Mouse (Mus musculus): Measurements from ENCODE around the gene Tcstv3. TPM values are rescaled to one million over a fixed set of nuclear protein-coding genes. Genes with fewer than 3 reads are reported as not detected.
"Not testable (repeated sequence)": the region's sequence is repeated elsewhere in the genome, so short reads cannot be mapped to it uniquely, and the experiment has no call there.

Gene Tcstv3
- total RNA-seq (2014; rRNA removed): not detected in 2 replicates
- not detected in 2 replicates for polyA plus RNA-seq (2015; fragmentation: Nextera tagmentation; extraction: Ambion mirVana)

DNA sequence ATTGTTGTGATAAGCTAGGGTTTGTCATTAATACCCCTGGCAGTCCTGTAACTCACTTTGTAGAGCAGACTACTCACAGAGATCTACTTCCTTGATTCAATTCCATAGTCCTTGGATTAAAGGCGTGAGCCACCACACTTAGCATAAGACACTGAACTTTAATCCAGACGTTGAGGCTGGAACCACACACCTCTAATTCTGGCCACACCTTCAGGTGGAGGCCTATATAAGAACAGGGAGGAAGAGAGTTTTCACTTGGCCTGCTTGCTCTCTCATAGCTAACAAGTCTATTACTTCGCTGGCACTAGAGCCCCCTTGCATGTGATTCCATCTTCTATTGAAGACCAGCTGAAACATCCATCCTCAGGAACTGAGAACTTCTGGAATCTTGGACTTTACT lies at the start of gene Tcstv3:
TSS of gene Tcstv3 (plus strand) at position 301 of the 400 bp plus-strand sequence.
- not testable (repeated sequence) for H3K4me3 ChIP-seq (ENCODE audit: low read depth, low read length); H3K9me3 ChIP-seq (ENCODE audit: low read length); H3K4me2 ChIP-seq (ENCODE audit: low read depth, low read length, poor library complexity, severe bottlenecking); H3K27ac ChIP-seq (ENCODE audit: low read depth, low read length); H3K4me1 ChIP-seq (ENCODE audit: insufficient read depth, low read length); DNase-seq (ENCODE audit: low spot score); H3K36me3 ChIP-seq (ENCODE audit: insufficient read depth, low read length); H3K27me3 ChIP-seq (ENCODE audit: insufficient read depth, low read length); H3K9ac ChIP-seq (replicated peaks; ENCODE audit: low read length, poor library complexity, severe bottlenecking); ATAC-seq (ENCODE audit: low FRiP score)
- 72% methylated on average over 3 of the region's 3 CpGs for WGBS

DNA sequence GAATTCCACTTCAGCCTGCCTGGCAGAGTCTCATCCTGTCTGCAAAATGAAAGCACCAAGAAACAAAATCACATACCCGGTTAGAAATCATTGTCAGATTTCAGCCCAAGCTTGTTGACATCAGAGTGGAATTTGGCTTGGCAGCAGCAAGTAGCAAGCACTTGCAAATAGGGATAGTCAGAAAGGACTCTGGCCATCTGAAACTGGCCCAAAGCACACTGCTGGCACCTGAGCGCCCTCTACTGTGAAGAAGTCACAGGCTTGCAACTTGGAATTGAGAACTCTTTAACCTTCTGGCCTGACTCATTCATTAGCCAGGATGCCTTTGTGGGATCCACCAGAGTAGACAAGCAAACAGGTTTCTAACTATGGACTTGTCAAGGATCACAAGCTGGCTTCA lies 38.8 kb upstream of the Tcstv3 start:
- H3K27ac ChIP-seq (ENCODE audit: low read depth, low read length); H3K9ac ChIP-seq (replicated peaks; ENCODE audit: low read length, poor library complexity, severe bottlenecking); H3K4me3 ChIP-seq (ENCODE audit: low read depth, low read length); H3K27me3 ChIP-seq (ENCODE audit: insufficient read depth, low read length); H3K9me3 ChIP-seq (ENCODE audit: low read length); H3K4me1 ChIP-seq (ENCODE audit: insufficient read depth, low read length); H3K36me3 ChIP-seq (ENCODE audit: insufficient read depth, low read length); H3K4me2 ChIP-seq (ENCODE audit: low read depth, low read length, poor library complexity, severe bottlenecking); DNase-seq (ENCODE audit: low spot score); ATAC-seq (ENCODE audit: low FRiP score): not testable (repeated sequence)
- 32% methylated on average over 2 of the region's 2 CpGs for WGBS

DNA sequence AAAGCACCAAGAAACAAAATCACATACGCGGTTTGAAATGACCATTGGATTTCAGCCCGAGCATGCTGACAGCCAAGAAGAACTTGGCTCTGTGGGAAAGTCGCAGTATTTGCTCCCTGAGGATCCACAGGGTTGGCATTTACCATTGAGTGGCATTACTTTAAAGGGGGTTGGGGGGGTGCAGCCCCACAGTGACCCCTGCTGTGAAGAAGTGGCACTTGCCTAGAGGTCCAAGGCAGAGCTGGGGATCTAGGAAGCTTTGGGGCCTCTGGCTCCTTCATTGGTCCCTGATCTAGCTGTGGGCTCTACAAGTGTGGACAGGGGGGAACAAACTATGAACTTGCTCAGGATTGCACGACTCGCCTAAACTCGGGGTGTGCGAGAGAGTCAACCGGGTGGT lies 37.9 kb upstream of the Tcstv3 start:
- Histone ChIP-seq H3K4me1 (ENCODE audit: insufficient read depth, low read length) (no peaks in the 10 kb centered on the region), H3K27ac (ENCODE audit: low read depth, low read length) (no peak overlapping the region), H3K9ac (replicated peaks; ENCODE audit: low read length, poor library complexity, severe bottlenecking) (no peak overlapping the region), H3K27me3 (ENCODE audit: insufficient read depth, low read length) (no peaks in the 10 kb centered on the region), H3K4me3 (ENCODE audit: low read depth, low read length) (no peak overlapping the region), H3K4me2 (ENCODE audit: low read depth, low read length, poor library complexity, severe bottlenecking) (no peak overlapping the region), H3K9me3 (ENCODE audit: low read length) (no peaks in the 10 kb centered on the region), H3K36me3 (ENCODE audit: insufficient read depth, low read length) (no peaks in the 10 kb centered on the region)
- DNase-seq (ENCODE audit: low spot score): no peak
- 94% methylated on average over 9 of the region's 9 CpGs for WGBS
- no peak for TF ChIP-seq CTCF (IDR thresholded peaks at IDR 0.05)
- no peak for ATAC-seq (ENCODE audit: low FRiP score)

DNA sequence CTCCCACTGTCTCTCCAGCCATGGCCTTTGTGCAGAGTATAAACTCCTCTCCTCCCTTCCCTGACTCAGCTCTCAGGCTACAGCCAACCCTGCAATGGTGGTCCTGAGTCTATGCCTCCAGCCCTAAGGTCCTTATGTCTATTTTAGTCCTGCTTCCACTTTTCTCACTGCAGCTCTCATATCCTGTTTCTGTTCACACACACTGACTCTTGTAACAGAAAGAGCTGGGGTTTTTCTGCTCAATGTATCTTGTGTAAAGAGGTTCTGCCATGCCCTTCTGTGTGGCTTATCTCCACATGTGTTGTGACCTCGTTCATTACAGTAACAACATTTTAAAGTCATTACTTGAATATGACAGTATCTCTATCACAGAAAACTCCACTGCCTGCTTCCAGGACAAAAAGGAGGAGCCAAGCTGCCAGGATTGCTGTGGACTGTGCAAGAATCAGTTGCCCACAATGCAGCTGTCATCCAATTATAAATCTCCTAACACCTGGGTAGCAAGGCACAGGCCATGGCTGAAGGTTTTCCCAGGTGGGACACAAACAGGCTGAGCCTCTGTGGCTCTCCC lies 17.3 kb upstream of the Tcstv3 start:
- 54% methylated on average over 1 of the region's 1 CpGs for WGBS
- TF ChIP-seq CTCF (IDR thresholded peaks at IDR 0.05): no peak
- no peak for ATAC-seq (ENCODE audit: low FRiP score)
- Histone ChIP-seq H3K4me1 (ENCODE audit: insufficient read depth, low read length) (no peaks in the 10 kb centered on the region), H3K36me3 (ENCODE audit: insufficient read depth, low read length) (no peaks in the 10 kb centered on the region), H3K27me3 (ENCODE audit: insufficient read depth, low read length) (no peaks in the 10 kb centered on the region), H3K9ac (replicated peaks; ENCODE audit: low read length, poor library complexity, severe bottlenecking) (no peak overlapping the region), H3K9me3 (ENCODE audit: low read length) (no peaks in the 10 kb centered on the region), H3K27ac (ENCODE audit: low read depth, low read length) (no peak overlapping the region), H3K4me2 (ENCODE audit: low read depth, low read length, poor library complexity, severe bottlenecking) (no peak overlapping the region), H3K4me3 (ENCODE audit: low read depth, low read length) (no peak overlapping the region)
- no peak for DNase-seq (ENCODE audit: low spot score)

DNA sequence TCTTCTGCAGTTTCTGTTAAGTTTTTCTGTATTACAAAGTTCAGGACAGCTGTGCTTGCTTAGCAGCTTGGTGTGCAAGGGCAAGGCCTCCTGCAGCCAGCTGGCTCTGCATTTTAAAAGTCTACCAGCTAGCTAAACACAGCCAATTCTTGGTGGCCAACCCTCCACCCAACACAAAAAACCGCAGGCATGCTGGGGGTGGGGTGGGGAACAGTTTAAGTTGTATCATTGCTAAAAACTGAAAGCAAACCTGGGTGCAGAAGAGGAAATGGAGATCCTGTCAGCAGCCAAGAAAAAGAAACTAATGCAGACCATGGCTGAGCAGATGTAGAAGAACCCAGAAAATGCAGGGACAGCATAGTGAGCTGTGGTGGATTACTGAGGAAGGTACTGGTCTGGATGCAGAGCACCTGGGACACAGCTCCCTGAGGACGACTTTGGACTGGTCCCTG lies 16.7 kb upstream of the Tcstv3 start, which contains the start of gene BC147527:
TSS of gene BC147527 (plus strand) at position 402 of the 452 bp plus-strand sequence.
- Histone ChIP-seq H3K4me1 (ENCODE audit: insufficient read depth, low read length) (no peaks in the 10 kb centered on the region), H3K4me3 (ENCODE audit: low read depth, low read length) (no peak within 1 kb of the TSS), H3K9me3 (ENCODE audit: low read length) (no peaks in the 10 kb centered on the region), H3K27me3 (ENCODE audit: insufficient read depth, low read length) (no peaks in the 10 kb centered on the region), H3K9ac (replicated peaks; ENCODE audit: low read length, poor library complexity, severe bottlenecking) (no peak within 1 kb of the TSS), H3K27ac (ENCODE audit: low read depth, low read length) (no peak within 1 kb of the TSS), H3K4me2 (ENCODE audit: low read depth, low read length, poor library complexity, severe bottlenecking) (no peak within 1 kb of the TSS), H3K36me3 (ENCODE audit: insufficient read depth, low read length) (no peaks in the 10 kb centered on the region)
- TF ChIP-seq CTCF (IDR thresholded peaks at IDR 0.05): no peak
- DNase-seq (ENCODE audit: low spot score) (no peak), ATAC-seq (ENCODE audit: low FRiP score) (no peak)
- 60% methylated on average over 2 of the region's 2 CpGs for WGBS

DNA sequence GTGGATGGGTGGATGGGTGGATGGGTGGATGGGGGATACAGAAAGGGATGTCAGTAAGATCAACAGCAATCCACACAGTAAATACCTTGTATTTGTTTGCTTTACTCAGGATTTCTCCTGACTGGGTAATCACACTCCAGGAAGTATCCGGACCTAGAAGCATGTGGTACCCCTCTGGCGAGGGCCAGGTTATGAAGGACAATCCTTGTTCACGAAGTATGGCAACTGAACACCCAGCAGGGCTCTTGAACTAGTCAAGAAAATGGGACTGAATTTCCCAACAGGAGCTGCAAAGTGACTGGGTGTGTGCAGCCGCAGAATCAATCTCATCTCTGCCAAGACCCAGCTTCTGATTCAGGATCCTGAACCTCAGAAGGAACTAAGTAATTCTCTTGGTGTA lies 15.8 kb upstream of the Tcstv3 start:
- Histone ChIP-seq H3K4me3 (ENCODE audit: low read depth, low read length) (no peak overlapping the region), H3K4me2 (ENCODE audit: low read depth, low read length, poor library complexity, severe bottlenecking) (no peak overlapping the region), H3K9ac (replicated peaks; ENCODE audit: low read length, poor library complexity, severe bottlenecking) (no peak overlapping the region), H3K4me1 (ENCODE audit: insufficient read depth, low read length) (no peaks in the 10 kb centered on the region), H3K27ac (ENCODE audit: low read depth, low read length) (no peak overlapping the region), H3K27me3 (ENCODE audit: insufficient read depth, low read length) (no peaks in the 10 kb centered on the region), H3K9me3 (ENCODE audit: low read length) (no peaks in the 10 kb centered on the region), H3K36me3 (ENCODE audit: insufficient read depth, low read length) (no peaks in the 10 kb centered on the region)
- WGBS: 82% methylated on average over 4 of the region's 4 CpGs
- DNase-seq (ENCODE audit: low spot score) (no peak), ATAC-seq (ENCODE audit: low FRiP score) (no peak)
- TF ChIP-seq CTCF (IDR thresholded peaks at IDR 0.05): no peak

All from midbrain, postnatal 0 days (tissue).